Mouse (Mus musculus) right cerebral cortex, postnatal 36 days (tissue): ENCODE measurements around the gene Hk1.
A peak's percentile ranks its signal among the peaks of the same experiment; 100 is the strongest.

ENCODE experiments used
- DNase-seq, 2 experiments: peaks; one replicate each; pipeline ENCODE4 v3.0.0; 2022; ENCODE audit warnings: low spot score in 2 of 2, mixed read lengths in 1 of 2

Hk1 gene

GRCm38 (mm10) chr10:62320402-62320978, 59.2 kb downstream of the Hk1 start:
- DNase-seq, result no peak

GRCm38 (mm10) chr10:62319154-62319553, 60.6 kb downstream of the Hk1 start:
- DNase-seq, result no peak

- no peak for DNase-seq
These were observed 63.2 kb downstream of the Hk1 start for GRCm38 (mm10) chr10:62316467-62316866.

GRCm38 (mm10) chr10:62313885-62314424, 65.8 kb downstream of the Hk1 start:
- no peak for DNase-seq

GRCm38 (mm10) chr10:62313140-62313539, 66.6 kb downstream of the Hk1 start:
- DNase-seq, result no peak

- no peak for DNase-seq
These were observed 68.2 kb downstream of the Hk1 start for GRCm38 (mm10) chr10:62311464-62311863.

GRCm38 (mm10) chr10:62310259-62311039, 69.3 kb downstream of the Hk1 start:
- DNase-seq, result no peak

GRCm38 (mm10) chr10:62309593-62309992, 70.1 kb downstream of the Hk1 start:
- no peak for DNase-seq

- no peak for DNase-seq
These were observed 70.7 kb downstream of the Hk1 start for GRCm38 (mm10) chr10:62308896-62309491.

GRCm38 (mm10) chr10:62306483-62306882, 73.2 kb downstream of the Hk1 start:
- DNase-seq, result no peak

GRCm38 (mm10) chr10:62305090-62305489, 74.6 kb downstream of the Hk1 start:
- no peak for DNase-seq

GRCm38 (mm10) chr10:62300006-62300827, 79.5 kb downstream of the Hk1 start:
- DNase-seq, result peak; percentile 57 to 71

GRCm38 (mm10) chr10:62296086-62296872, 83.4 kb downstream of the Hk1 start:
- DNase-seq, result no peak

- peak; percentile 40 to 49 for DNase-seq
These were observed 85.6 kb downstream of the Hk1 start for GRCm38 (mm10) chr10:62294112-62294511.

GRCm38 (mm10) chr10:62287460-62288124, 92.1 kb downstream of the Hk1 start:
- no peak for DNase-seq

GRCm38 (mm10) chr10:62283206-62283792, 96.4 kb downstream of the Hk1 start:
- DNase-seq, result no peak

GRCm38 (mm10) chr10:62282782-62283181, 96.9 kb downstream of the Hk1 start:
- peak in 1 of 2 experiments; percentile 50 for DNase-seq

GRCm38 (mm10) chr10:62279671-62280070, 100.0 kb downstream of the Hk1 start:
- DNase-seq, result no peak

GRCm38 (mm10) chr10:62279066-62279465, 100.6 kb downstream of the Hk1 start:
- DNase-seq, result no peak
